Mouse (Mus musculus): ENCODE measurements around the gene Gstm3. TPM values are rescaled to one million over a fixed set of nuclear protein-coding genes. Genes with fewer than 3 reads are reported as not detected.
"Not testable (repeated sequence)": the region's sequence is repeated elsewhere in the genome, so short reads cannot be mapped to it uniquely, and the experiment has no call there.

The Gstm3 gene
- 0.11 and 0.44 TPM in 2 replicates for polyA plus RNA-seq (2015; fragmentation: Nextera tagmentation; extraction: Ambion mirVana)

DNA sequence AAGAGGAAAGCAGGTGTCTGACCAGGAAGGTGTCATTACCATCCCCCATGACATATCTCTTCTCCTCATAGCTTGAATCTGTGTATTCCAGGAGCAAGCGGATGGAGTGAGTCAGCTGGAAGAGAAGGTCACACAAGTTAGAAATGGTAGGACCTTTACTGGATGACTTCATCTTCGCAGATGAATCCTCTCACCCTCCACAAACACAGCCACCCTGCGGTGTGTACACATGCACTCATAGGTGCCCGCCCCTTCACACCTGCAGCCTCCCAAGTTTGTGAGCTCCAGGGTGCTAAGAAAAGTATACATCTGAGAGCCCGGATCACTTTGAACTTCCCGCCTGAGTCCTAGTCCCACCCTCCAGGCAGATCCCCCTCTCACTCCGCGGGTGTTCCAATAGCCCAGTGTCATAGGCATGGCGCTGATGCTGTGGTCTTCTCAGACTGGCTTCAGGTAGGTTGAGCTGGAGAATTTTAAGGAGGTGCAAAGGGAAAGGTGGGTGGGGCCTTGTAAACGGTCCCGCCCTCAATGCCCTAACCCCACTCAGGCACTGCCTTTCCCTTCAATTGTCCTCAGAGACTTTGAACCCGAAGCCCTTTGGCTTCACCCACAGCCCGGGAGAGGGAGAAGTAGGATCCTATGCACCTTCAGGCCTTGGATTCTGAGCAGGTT, at the start of gene Gstm3:
Gene Gstm3, minus strand, starts transcription at position 560 of the 672 bp plus-strand sequence.
- Histone ChIP-seq H3K27ac (ENCODE audit: low read length) (no peak within 1 kb of the TSS), H3K9ac (ENCODE audit: low read length) (no peak within 1 kb of the TSS), H3K4me1 (replicated peaks; ENCODE audit: control insufficient read depth, insufficient read depth, low read length) (no peaks in the 10 kb centered on the region; the same call in 1 of the 2 replicates), H3K4me2 (ENCODE audit: low read depth, low read length) (no peak within 1 kb of the TSS), H3K4me3 (ENCODE audit: low read length) (no peak within 1 kb of the TSS), H3K9me3 (ENCODE audit: control insufficient read depth, low read length) (no peaks in the 10 kb centered on the region), H3K36me3 (ENCODE audit: control insufficient read depth, insufficient read depth, low read length) (no peaks in the 10 kb centered on the region), H3K27me3 (ENCODE audit: control insufficient read depth, insufficient read depth, low read depth, low read length) (no peaks in the 10 kb centered on the region; the same call in 1 of the 2 replicates)
- WGBS = 27% methylated on average over 13 of the region's 13 CpGs
- ATAC-seq (ENCODE audit: low read depth) = no peak

DNA sequence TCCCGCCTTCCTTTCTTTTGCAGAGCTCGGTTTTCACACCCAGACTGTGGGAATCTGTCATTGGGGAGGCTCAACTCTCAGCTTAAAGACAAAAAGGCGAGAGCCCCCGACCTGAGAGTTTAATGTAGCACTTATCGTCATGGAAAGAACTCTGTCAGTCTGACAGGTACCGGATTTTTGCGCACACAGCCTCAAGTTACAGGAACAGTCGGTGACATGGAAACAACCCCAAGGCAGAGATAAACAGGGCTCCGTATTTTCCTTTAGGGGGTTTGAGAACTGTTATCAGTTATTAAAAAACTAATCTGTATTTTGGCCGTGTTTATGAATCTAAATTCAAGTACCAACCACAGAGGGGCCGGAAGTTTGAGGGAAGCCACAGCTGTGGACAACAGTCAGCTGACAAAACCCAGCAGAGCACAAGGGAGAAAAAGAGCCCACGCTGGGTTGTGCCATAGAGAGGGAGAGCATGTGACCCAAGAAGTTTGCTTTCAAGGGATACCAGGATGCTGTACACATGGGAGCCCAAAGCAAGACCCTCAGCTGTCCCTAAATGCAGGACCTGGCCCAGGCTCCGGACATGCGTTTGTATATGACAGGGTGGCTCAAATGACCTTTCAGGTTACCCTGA, 49.2 kb upstream of the Gstm3 start:
- Histone ChIP-seq H3K4me1 (replicated peaks; ENCODE audit: control insufficient read depth, insufficient read depth, low read length) (peaks cover 8% of the 10 kb centered on the region), H3K27me3 (ENCODE audit: control insufficient read depth, insufficient read depth, low read depth, low read length) (no peaks in the 10 kb centered on the region), H3K9ac (ENCODE audit: low read length) (peak overlapping the region; percentile 40), H3K27ac (ENCODE audit: low read length) (peak overlapping the region; percentile 22; the same call in 1 of the 2 replicates), H3K4me3 (ENCODE audit: low read length) (peak overlapping the region; percentile 46), H3K4me2 (ENCODE audit: low read depth, low read length) (peak overlapping the region; percentile 66), H3K36me3 (ENCODE audit: control insufficient read depth, insufficient read depth, low read length) (no peaks in the 10 kb centered on the region), H3K9me3 (ENCODE audit: control insufficient read depth, low read length) (no peaks in the 10 kb centered on the region)
- 16% methylated on average over 14 of the region's 14 CpGs for WGBS
- ATAC-seq (ENCODE audit: low read depth) = peak; percentile 8; the same call in 1 of the 2 replicates

DNA sequence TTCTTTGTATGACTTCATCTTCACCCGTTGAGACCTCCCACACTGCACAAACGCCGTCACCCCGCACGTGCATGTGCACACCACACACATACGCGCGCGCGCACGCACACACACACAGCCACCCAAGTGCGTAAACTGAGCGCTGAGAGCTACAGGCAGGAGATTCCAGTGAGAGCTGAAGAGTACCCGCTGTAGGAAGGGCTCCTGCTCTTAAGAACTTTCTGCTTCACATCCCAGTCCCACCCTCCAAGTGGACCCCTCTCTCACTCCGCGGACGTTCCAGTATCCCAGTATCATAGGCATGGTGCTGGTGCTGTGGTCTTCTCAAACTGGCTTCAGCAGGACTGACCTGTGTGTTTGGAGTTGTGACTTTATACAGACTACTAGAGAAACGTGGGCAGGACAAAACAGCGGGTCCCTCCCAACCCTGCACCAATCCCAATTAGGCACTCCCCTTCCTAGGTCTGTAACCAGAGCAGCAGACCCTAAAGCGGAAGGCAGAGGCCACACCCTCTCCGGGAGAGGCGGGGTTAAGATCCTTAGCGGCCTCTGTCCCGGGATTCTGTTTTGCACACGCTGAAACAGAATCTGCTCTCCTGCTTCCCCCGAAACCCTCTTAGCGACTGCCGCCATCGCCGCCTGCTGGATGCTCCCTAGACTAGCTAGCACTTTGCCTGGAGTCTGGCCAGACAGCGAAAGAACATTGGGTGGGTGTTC, 48.5 kb upstream of the Gstm3 start, which contains the start of gene Gstm1:
Gene Gstm1, minus strand, starts transcription at position 501 of the 717 bp plus-strand sequence.
- WGBS = under 1% methylated on average over 31 of the region's 31 CpGs
- peak within 1 kb of the TSS; percentile 66 for H3K4me2 ChIP-seq (ENCODE audit: low read depth, low read length)
- peak within 1 kb of the TSS; percentile 91 for H3K27ac ChIP-seq (ENCODE audit: low read length)
- ATAC-seq (ENCODE audit: low read depth) = peak; percentile 99
- no peaks in the 10 kb centered on the region for H3K9me3 ChIP-seq (ENCODE audit: control insufficient read depth, low read length)
- H3K4me3 ChIP-seq (ENCODE audit: low read length) = peak within 1 kb of the TSS; percentile 46
- no peaks in the 10 kb centered on the region for H3K27me3 ChIP-seq (ENCODE audit: control insufficient read depth, insufficient read depth, low read depth, low read length)
- no peaks in the 10 kb centered on the region for H3K36me3 ChIP-seq (ENCODE audit: control insufficient read depth, insufficient read depth, low read length)
- peak within 1 kb of the TSS; percentile 55 for H3K9ac ChIP-seq (ENCODE audit: low read length)
- peaks cover 11% of the 10 kb centered on the region for H3K4me1 ChIP-seq (replicated peaks; ENCODE audit: control insufficient read depth, insufficient read depth, low read length)

DNA sequence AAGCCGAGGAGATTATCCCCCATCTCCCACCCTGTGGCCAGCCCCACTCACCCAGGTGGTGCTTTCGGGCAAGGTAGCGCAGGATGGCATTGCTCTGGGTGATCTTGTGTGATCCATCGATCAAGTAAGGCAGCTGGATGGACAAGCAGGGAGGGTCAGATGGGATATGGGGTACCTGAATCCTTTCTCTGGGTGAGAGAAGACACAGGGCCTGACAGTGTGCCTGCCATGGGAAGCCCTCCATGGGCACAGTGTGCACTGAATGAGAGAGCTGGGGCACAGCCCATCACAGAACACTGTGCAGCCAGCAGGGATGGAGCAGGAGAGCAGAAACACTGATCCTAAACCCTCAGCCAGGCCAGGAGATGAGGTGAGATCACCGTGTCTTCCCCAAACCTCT, 47.4 kb upstream of the Gstm3 start:
- not testable (repeated sequence) for H3K9me3 ChIP-seq (ENCODE audit: control insufficient read depth, low read length); ATAC-seq (ENCODE audit: low read depth); H3K36me3 ChIP-seq (ENCODE audit: control insufficient read depth, insufficient read depth, low read length); H3K4me3 ChIP-seq (ENCODE audit: low read length); H3K27ac ChIP-seq (ENCODE audit: low read length); H3K27me3 ChIP-seq (ENCODE audit: control insufficient read depth, insufficient read depth, low read depth, low read length); H3K9ac ChIP-seq (ENCODE audit: low read length); H3K4me2 ChIP-seq (ENCODE audit: low read depth, low read length)
- WGBS = 85% methylated on average over 5 of the region's 5 CpGs
- H3K4me1 ChIP-seq (replicated peaks; ENCODE audit: control insufficient read depth, insufficient read depth, low read length) = peaks cover 11% of the 10 kb centered on the region

DNA sequence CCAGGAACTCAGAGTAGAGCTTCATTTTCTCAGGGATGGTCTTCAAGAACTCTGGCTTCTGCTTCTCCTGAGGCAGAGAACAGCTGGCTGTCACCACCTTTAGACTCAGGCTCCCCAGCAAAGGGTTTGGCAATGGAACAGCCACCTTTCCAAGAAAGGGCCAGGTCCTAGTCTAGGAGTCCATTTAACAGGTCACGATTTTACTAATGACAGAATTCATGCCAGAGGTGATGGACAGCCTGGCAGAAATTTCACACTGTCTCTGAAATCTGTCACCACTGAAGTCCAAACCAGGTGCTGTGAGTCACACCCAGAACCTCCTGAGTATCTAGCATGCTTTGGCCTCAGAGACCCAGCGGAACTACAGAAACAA, 45.9 kb upstream of the Gstm3 start:
- no peaks in the 10 kb centered on the region for H3K27me3 ChIP-seq (ENCODE audit: control insufficient read depth, insufficient read depth, low read depth, low read length)
- no peaks in the 10 kb centered on the region for H3K36me3 ChIP-seq (ENCODE audit: control insufficient read depth, insufficient read depth, low read length)
- no peak overlapping the region for H3K9ac ChIP-seq (ENCODE audit: low read length)
- H3K27ac ChIP-seq (ENCODE audit: low read length) = no peak overlapping the region
- ATAC-seq (ENCODE audit: low read depth) = no peak
- WGBS = 94% methylated on average over 2 of the region's 2 CpGs
- H3K4me1 ChIP-seq (replicated peaks; ENCODE audit: control insufficient read depth, insufficient read depth, low read length) = peaks cover 14% of the 10 kb centered on the region
- H3K4me3 ChIP-seq (ENCODE audit: low read length) = no peak overlapping the region
- no peaks in the 10 kb centered on the region for H3K9me3 ChIP-seq (ENCODE audit: control insufficient read depth, low read length)
- no peak overlapping the region for H3K4me2 ChIP-seq (ENCODE audit: low read depth, low read length)

DNA sequence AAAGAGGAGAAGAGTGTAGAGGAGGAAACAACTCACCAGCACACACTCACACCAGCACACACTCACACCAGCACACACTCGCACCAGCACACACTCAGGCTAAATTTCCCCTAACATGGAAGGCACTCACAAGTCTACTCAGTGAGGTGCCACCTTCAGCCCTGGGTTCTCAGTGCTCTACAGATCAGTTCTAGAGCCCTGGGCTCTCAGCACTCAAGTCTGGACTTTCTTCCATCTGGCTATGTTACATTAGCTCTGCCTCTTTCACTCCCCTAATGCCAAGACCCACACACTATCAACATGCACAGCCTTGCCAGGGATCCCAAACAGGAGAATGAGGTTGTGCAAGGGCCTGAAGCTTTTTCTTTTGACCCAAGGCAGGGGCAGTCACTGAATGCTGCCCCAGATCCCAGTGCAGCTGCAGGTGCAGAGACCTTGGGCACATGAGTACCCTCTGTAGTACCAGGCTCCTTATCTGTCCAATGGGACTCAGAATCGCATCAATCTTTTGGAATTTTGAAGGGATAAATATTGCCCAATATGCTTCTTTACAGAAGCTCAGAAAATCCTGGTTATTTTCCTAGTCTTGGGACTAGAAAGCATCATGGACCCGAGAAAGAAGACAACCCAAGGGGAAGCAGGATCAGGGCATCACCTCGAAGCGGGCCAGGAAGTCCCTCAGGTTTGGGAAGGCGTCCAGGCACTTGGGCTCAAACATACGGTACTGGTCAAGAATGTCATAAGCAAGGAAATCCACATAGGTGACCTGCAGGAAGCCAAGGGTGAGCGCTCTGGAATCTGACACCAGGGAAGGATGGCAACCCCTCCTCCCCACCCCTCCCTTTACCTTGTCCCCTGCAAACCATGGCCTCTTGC, 45.3 kb upstream of the Gstm3 start:
- 73% methylated on average over 7 of the region's 8 CpGs for WGBS
- ATAC-seq (ENCODE audit: low read depth) = no peak
- no peaks in the 10 kb centered on the region for H3K27me3 ChIP-seq (ENCODE audit: control insufficient read depth, insufficient read depth, low read depth, low read length)

DNA sequence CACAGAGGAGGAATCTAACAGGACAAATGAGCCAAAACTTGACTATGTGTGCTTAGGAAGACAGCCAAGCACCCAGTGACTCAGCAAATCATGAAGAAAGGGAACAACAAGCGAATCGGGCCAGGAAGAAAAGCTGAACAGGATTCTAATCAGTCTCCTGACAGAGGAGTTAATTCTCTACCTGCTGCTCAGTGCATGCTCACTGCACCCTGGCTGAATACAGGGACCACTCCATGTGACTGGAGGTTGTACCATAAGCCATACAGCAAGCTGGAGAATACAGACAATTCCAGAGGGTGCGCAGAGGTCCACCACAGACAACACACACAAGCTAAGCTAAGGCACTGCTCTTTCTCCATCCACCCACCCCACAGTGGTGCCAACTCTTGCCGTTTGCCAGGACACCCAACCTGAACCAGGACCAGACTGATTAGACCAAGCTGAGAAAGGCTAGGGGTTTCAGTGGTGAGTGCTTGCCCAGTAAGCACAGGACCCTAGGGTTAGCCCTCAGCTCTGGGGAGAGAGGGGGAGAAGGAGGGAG, 44.3 kb upstream of the Gstm3 start:
- Histone ChIP-seq H3K4me2 (ENCODE audit: low read depth, low read length) (no peak overlapping the region), H3K9me3 (ENCODE audit: control insufficient read depth, low read length) (no peaks in the 10 kb centered on the region), H3K27me3 (ENCODE audit: control insufficient read depth, insufficient read depth, low read depth, low read length) (no peaks in the 10 kb centered on the region), H3K4me1 (replicated peaks; ENCODE audit: control insufficient read depth, insufficient read depth, low read length) (peaks cover 11% of the 10 kb centered on the region), H3K9ac (ENCODE audit: low read length) (0 out of 2 replicates have a peak overlapping the region, but pooled peaks have one; percentile 8), H3K36me3 (ENCODE audit: control insufficient read depth, insufficient read depth, low read length) (no peaks in the 10 kb centered on the region), H3K27ac (ENCODE audit: low read length) (no peak overlapping the region), H3K4me3 (ENCODE audit: low read length) (no peak overlapping the region)
- WGBS = 60% methylated on average over 4 of the region's 4 CpGs
- ATAC-seq (ENCODE audit: low read depth) = no peak

More for the DNA sequence above, 45.3 kb upstream of the Gstm3 start:
- H3K4me1 ChIP-seq (replicated peaks; ENCODE audit: control insufficient read depth, insufficient read depth, low read length) = peaks cover 14% of the 10 kb centered on the region
- H3K27ac ChIP-seq (ENCODE audit: low read length) = no peak overlapping the region
- no peaks in the 10 kb centered on the region for H3K9me3 ChIP-seq (ENCODE audit: control insufficient read depth, low read length)
- no peak overlapping the region for H3K9ac ChIP-seq (ENCODE audit: low read length)
- no peaks in the 10 kb centered on the region for H3K36me3 ChIP-seq (ENCODE audit: control insufficient read depth, insufficient read depth, low read length)
- no peak overlapping the region for H3K4me3 ChIP-seq (ENCODE audit: low read length)
- no peak overlapping the region for H3K4me2 ChIP-seq (ENCODE audit: low read depth, low read length)

DNA sequence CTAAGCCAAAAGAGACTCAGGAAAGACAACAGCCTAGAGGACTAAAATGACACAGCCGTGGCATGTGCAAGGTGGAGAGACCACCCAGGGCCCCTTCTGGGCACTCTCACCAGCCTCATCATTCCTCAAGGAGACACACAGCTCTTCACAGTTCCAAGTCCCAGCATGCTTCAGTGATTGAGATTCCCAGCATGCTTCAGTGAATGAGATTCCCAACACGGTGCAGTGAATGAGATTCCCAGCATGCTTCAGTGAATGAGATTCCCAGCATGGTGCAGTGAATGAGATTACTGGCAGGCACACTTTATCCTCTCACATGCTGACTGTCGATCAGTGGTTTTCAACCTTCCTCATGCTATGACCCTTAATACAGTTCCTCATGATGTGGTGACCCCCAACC, 42.5 kb upstream of the Gstm3 start:
- H3K4me3 ChIP-seq (ENCODE audit: low read length) = no peak overlapping the region
- peaks cover 8% of the 10 kb centered on the region; the same call in 1 of the 2 replicates for H3K4me1 ChIP-seq (replicated peaks; ENCODE audit: control insufficient read depth, insufficient read depth, low read length)
- no peak overlapping the region for H3K9ac ChIP-seq (ENCODE audit: low read length)
- no peaks in the 10 kb centered on the region for H3K36me3 ChIP-seq (ENCODE audit: control insufficient read depth, insufficient read depth, low read length)
- H3K27ac ChIP-seq (ENCODE audit: low read length) = no peak overlapping the region
- H3K4me2 ChIP-seq (ENCODE audit: low read depth, low read length) = no peak overlapping the region
- no peaks in the 10 kb centered on the region for H3K27me3 ChIP-seq (ENCODE audit: control insufficient read depth, insufficient read depth, low read depth, low read length)
- WGBS = 78% methylated on average over 3 of the region's 3 CpGs
- no peaks in the 10 kb centered on the region for H3K9me3 ChIP-seq (ENCODE audit: control insufficient read depth, low read length)
- no peak for ATAC-seq (ENCODE audit: low read depth)

Data from lung, embryonic 16.5 days (tissue).